Mouse (Mus musculus): ENCODE data around the gene Ildr2. TPM values are rescaled to one million over a fixed set of nuclear protein-coding genes. Genes with fewer than 3 reads are reported as not detected.

The Ildr2 gene
- polyA plus RNA-seq, 1 experiment: 36.7 TPM

DNA sequence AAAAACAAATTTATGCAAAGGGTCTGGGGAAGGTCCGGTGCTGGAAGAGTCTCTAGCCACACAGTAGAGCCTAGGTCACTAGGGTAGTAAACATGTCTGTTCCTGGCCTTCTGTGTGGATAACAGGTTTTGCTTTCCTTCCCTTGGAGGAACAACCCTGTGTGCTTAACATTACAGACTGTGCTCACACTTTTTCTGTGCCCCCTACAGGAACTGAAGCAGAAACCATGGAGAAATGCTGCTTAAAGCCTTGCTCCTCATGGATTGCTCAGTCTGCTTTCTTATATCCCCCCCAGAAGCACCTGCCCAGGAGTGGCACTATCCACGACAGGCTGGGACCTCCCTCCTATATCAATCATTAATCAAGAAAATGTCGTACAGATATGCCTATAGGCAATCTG lies 107.9 kb downstream of the Ildr2 start:
- no peak overlapping the region for H3K4me3 ChIP-seq (ENCODE audit: insufficient read depth, low read depth, low read length)
- WGBS: 79% methylated on average over 3 of the region's 3 CpGs
- H3K4me1 ChIP-seq (ENCODE audit: control insufficient read depth, insufficient read depth, low read length): 0 out of 2 replicates have a peak, but pooled peaks cover 2% of the 10 kb centered on the region
- H3K27ac ChIP-seq (ENCODE audit: insufficient read depth, low read depth, low read length): no peak overlapping the region
- TF ChIP-seq CTCF (IDR thresholded peaks at IDR 0.05; ENCODE audit: insufficient read depth, low read depth, low read length): no peak
- TF ChIP-seq POLR2A (IDR thresholded peaks at IDR 0.05; ENCODE audit: insufficient read depth, low read depth, low read length): no peak

DNA sequence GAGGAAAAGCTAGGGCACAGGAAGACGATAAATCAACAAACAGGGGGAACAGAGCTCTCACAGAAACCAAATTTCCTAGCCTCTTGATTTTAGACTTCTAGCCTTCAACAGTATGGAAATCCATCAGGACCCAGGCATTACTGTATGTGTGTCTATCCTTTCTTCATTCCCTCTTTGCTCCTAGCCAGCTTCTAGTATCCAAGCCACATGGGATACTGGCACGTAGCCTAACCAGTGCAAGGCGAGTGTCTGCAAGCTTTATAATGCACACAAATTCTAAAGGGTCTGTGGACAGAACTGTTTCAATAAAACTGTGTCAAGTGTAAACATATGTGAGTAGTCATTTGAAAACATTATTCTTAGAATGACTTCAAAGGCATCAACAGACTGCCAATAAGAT lies 108.7 kb downstream of the Ildr2 start:
- no peak overlapping the region for H3K4me3 ChIP-seq (ENCODE audit: insufficient read depth, low read depth, low read length)
- no peak overlapping the region for H3K27ac ChIP-seq (ENCODE audit: insufficient read depth, low read depth, low read length)
- WGBS: 83% methylated on average over 3 of the region's 3 CpGs

DNA sequence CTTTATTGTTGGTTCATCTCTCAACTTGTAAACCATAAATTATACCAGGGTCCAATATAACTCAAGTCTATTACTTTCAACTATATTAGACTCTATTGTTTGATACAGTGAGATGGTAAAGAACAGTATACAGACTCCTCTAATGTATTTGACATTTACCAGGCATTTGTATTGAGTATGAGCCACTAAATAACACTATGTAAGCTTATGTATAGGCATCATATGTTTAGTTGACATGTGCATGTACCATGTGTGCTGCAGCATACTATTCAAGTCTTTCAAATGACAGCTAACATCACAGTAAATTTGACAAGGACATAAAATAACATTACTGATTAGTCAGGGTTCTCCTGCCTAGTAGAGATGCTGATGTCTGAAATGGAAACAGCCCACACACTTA lies 109.2 kb downstream of the Ildr2 start:
- Histone ChIP-seq H3K27ac (ENCODE audit: insufficient read depth, low read depth, low read length) (no peak overlapping the region), H3K4me3 (ENCODE audit: insufficient read depth, low read depth, low read length) (no peak overlapping the region), H3K4me1 (ENCODE audit: control insufficient read depth, insufficient read depth, low read length) (0 out of 2 replicates have a peak, but pooled peaks cover 2% of the 10 kb centered on the region)
- TF ChIP-seq POLR2A (IDR thresholded peaks at IDR 0.05; ENCODE audit: insufficient read depth, low read depth, low read length) (no peak), CTCF (IDR thresholded peaks at IDR 0.05; ENCODE audit: insufficient read depth, low read depth, low read length) (no peak)

More for the DNA sequence above, 108.7 kb downstream of the Ildr2 start:
- H3K4me1 ChIP-seq (ENCODE audit: control insufficient read depth, insufficient read depth, low read length): 0 out of 2 replicates have a peak, but pooled peaks cover 2% of the 10 kb centered on the region
- no peak for TF ChIP-seq CTCF (IDR thresholded peaks at IDR 0.05; ENCODE audit: insufficient read depth, low read depth, low read length)
- TF ChIP-seq POLR2A (IDR thresholded peaks at IDR 0.05; ENCODE audit: insufficient read depth, low read depth, low read length): no peak

Other genes starting within 250 kb of the Ildr2 start
- gene Dusp27, start 126.2 kb upstream of the Ildr2 start, polyA plus RNA-seq (2012; ENCODE audit: insufficient read depth, insufficient read length, low replicate concordance, missing spikeins): not detected in 2 replicates
- not detected in 2 replicates for gene Gpa33, start 123.9 kb upstream of the Ildr2 start, polyA plus RNA-seq (2012; ENCODE audit: insufficient read depth, insufficient read length, low replicate concordance, missing spikeins)
- gene Mael, start 15.4 kb upstream of the Ildr2 start, polyA plus RNA-seq (2012; ENCODE audit: insufficient read depth, insufficient read length, low replicate concordance, missing spikeins): not detected in 2 replicates
- gene Tada1, start 125.0 kb downstream of the Ildr2 start, polyA plus RNA-seq (2012; ENCODE audit: insufficient read depth, insufficient read length, low replicate concordance, missing spikeins): not detected in 2 replicates
- gene Pogk, start 155.7 kb downstream of the Ildr2 start, polyA plus RNA-seq (2012; ENCODE audit: insufficient read depth, insufficient read length, low replicate concordance, missing spikeins): 198 TPM in 1 of 2 replicates, not detected in the other
- not detected in 2 replicates for gene Gm4846, start 243.4 kb downstream of the Ildr2 start, polyA plus RNA-seq (2012; ENCODE audit: insufficient read depth, insufficient read length, low replicate concordance, missing spikeins)

All from olfactory bulb, adult 2 months (tissue).